Mouse (Mus musculus): ENCODE data around the gene Cap2. TPM values are rescaled to one million over a fixed set of nuclear protein-coding genes. Genes with fewer than 3 reads are reported as not detected.

Gene Cap2
- total and polyA plus RNA-seq, 3 experiments: 14.8 to 120 (median 22.3) TPM

- no peaks in the 10 kb centered on the region for H3K36me3 ChIP-seq (ENCODE audit: control insufficient read depth in 1 of 2, insufficient read depth in 2 of 2, low read length in 2 of 2)
- no peaks in the 10 kb centered on the region for H3K27me3 ChIP-seq (ENCODE audit: control insufficient read depth in 1 of 2, insufficient read depth in 2 of 2, low read length in 2 of 2)
Measured at GRCm38 (mm10) chr13:46626608-46627007, 125.0 kb downstream of the Cap2 start.

GRCm38 (mm10) chr13:46627841-46628240, 126.2 kb downstream of the Cap2 start:
- no peak for TF ChIP-seq JUND (IDR thresholded peaks at IDR 0.05; ENCODE audit: low read depth, low read length)
- no peak for TF ChIP-seq TAL1 (IDR thresholded peaks at IDR 0.05; ENCODE audit: low read length)
- no peak for TF ChIP-seq GATA1 (IDR thresholded peaks at IDR 0.05; ENCODE audit: low read depth, low read length)
- no peak for TF ChIP-seq CHD1 (IDR thresholded peaks at IDR 0.05; ENCODE audit: low read depth, low read length)
- TF ChIP-seq POLR2AphosphoS2 (IDR thresholded peaks at IDR 0.05; ENCODE audit: low read length): no peak
- TF ChIP-seq MAFK (IDR thresholded peaks at IDR 0.05; ENCODE audit: borderline replicate concordance, low read depth, low read length): no peak
- TF ChIP-seq SIN3A (IDR thresholded peaks at IDR 0.05; ENCODE audit: low read length): no peak
- no peak for TF ChIP-seq GABPA (IDR thresholded peaks at IDR 0.05; ENCODE audit: low read depth, low read length)
- no peak for TF ChIP-seq USF1 (IDR thresholded peaks at IDR 0.05; ENCODE audit: low read depth, low read length)
- TF ChIP-seq SMC3 (IDR thresholded peaks at IDR 0.05; ENCODE audit: low read depth, low read length): no peak
- no peak for TF ChIP-seq RCOR1 (IDR thresholded peaks at IDR 0.05; ENCODE audit: low read depth, low read length)
- TF ChIP-seq MAX (IDR thresholded peaks at IDR 0.05; ENCODE audit: low read length): no peak
- TF ChIP-seq ELF1 (IDR thresholded peaks at IDR 0.05; ENCODE audit: low read depth, low read length): no peak
- no peak for TF ChIP-seq NELFE (IDR thresholded peaks at IDR 0.05; ENCODE audit: low read depth, low read length)
- TF ChIP-seq MAZ (IDR thresholded peaks at IDR 0.05; ENCODE audit: low read depth, low read length): no peak
- no peak for TF ChIP-seq ZKSCAN1 (IDR thresholded peaks at IDR 0.05; ENCODE audit: low read depth, low read length)
- TF ChIP-seq NRF1 (IDR thresholded peaks at IDR 0.05; ENCODE audit: insufficient read depth, low read depth, low read length, poor library complexity, severe bottlenecking): no peak

More at GRCm38 (mm10) chr13:46626608-46627007, 125.0 kb downstream of the Cap2 start:
- TF ChIP-seq BHLHE40 (IDR thresholded peaks at IDR 0.05; ENCODE audit: borderline replicate concordance, low read depth, low read length) (no peak), GATA1 (IDR thresholded peaks at IDR 0.05; ENCODE audit: low read depth, low read length) (no peak), TAL1 (IDR thresholded peaks at IDR 0.05; ENCODE audit: low read length) (no peak), TCF12 (IDR thresholded peaks at IDR 0.05; ENCODE audit: low read depth, low read length) (no peak), MXI1 (IDR thresholded peaks at IDR 0.05; ENCODE audit: low read depth, low read length) (no peak), KAT2A (conservative IDR thresholded peaks at IDR 0.05; ENCODE audit: low read depth, low read length) (no peak), JUND (IDR thresholded peaks at IDR 0.05; ENCODE audit: low read depth, low read length) (no peak), CHD2 (IDR thresholded peaks at IDR 0.05; ENCODE audit: low read length) (no peak), RAD21 (IDR thresholded peaks at IDR 0.05; ENCODE audit: low read depth, low read length) (no peak), ZMIZ1 (IDR thresholded peaks at IDR 0.05; ENCODE audit: low read depth, low read length) (no peak), POLR2A (IDR thresholded peaks at IDR 0.05; ENCODE audit: control insufficient read depth in 1 of 2, insufficient read depth in 1 of 2, low read depth in 1 of 2, low read length in 2 of 2, poor library complexity in 1 of 2) (no peak), MAX (IDR thresholded peaks at IDR 0.05; ENCODE audit: low read length) (no peak), POLR2AphosphoS5 (IDR thresholded peaks at IDR 0.05; ENCODE audit: borderline replicate concordance, low read depth, low read length) (no peak)
- Histone ChIP-seq H3K4me1 (ENCODE audit: control insufficient read depth in 1 of 2, insufficient read depth in 2 of 2, low read length in 2 of 2) (no peaks in the 10 kb centered on the region), H3K4me3 (ENCODE audit: control insufficient read depth in 1 of 2, insufficient read depth in 1 of 2, low read depth in 2 of 2, low read length in 2 of 2) (no peak overlapping the region), H3K79me2 (ENCODE audit: control insufficient read depth, insufficient read depth, low read length, poor library complexity) (no peaks in the 10 kb centered on the region), H3K27ac (ENCODE audit: control insufficient read depth, low read depth, low read length) (no peak overlapping the region), H3K9ac (ENCODE audit: control insufficient read depth, low read depth, low read length, poor library complexity, severe bottlenecking) (no peak overlapping the region), H3K9me3 (replicated peaks; ENCODE audit: insufficient read depth, low read length) (no peaks in the 10 kb centered on the region)
- no peak for DNase-seq (ENCODE audit: low read depth, low spot score)

More at GRCm38 (mm10) chr13:46627841-46628240, 126.2 kb downstream of the Cap2 start:
- no peaks in the 10 kb centered on the region for H3K9me3 ChIP-seq (replicated peaks; ENCODE audit: insufficient read depth, low read length)
- H3K27ac ChIP-seq (ENCODE audit: control insufficient read depth, low read depth, low read length): no peak overlapping the region
- H3K79me2 ChIP-seq (ENCODE audit: control insufficient read depth, insufficient read depth, low read length, poor library complexity): no peaks in the 10 kb centered on the region
- no peaks in the 10 kb centered on the region for H3K27me3 ChIP-seq (ENCODE audit: control insufficient read depth in 1 of 2, insufficient read depth in 2 of 2, low read length in 2 of 2)
- no peaks in the 10 kb centered on the region for H3K36me3 ChIP-seq (ENCODE audit: control insufficient read depth in 1 of 2, insufficient read depth in 2 of 2, low read length in 2 of 2)
- no peak overlapping the region for H3K4me3 ChIP-seq (ENCODE audit: control insufficient read depth in 1 of 2, insufficient read depth in 1 of 2, low read depth in 2 of 2, low read length in 2 of 2)
- no peak overlapping the region for H3K9ac ChIP-seq (ENCODE audit: control insufficient read depth, low read depth, low read length, poor library complexity, severe bottlenecking)
- no peaks in the 10 kb centered on the region for H3K4me1 ChIP-seq (ENCODE audit: control insufficient read depth in 1 of 2, insufficient read depth in 2 of 2, low read length in 2 of 2)
- DNase-seq (ENCODE audit: low read depth, low spot score): no peak
